Mouse (Mus musculus) CH12.LX (cell line): ENCODE measurements around the gene Rccd1. TPM values are rescaled to one million over a fixed set of nuclear protein-coding genes. Genes with fewer than 3 reads are reported as not detected.
A peak's percentile ranks its signal among the peaks of the same experiment; 100 is the strongest.

Experiments used
- DNase-seq: peaks from one replicate; pipeline ENCODE4 v3.0.0-alpha.2; 2013; ENCODE audit errors: extremely low read depth
- H3K27ac ChIP-seq: 2 replicates; pipeline ENCODE4 v1.5.1; 2012; ENCODE audit warnings: low read depth, mild to moderate bottlenecking, control low read depth, moderate library complexity; ENCODE audit not compliant: insufficient read depth
- H3K27me3 ChIP-seq: replicated peaks from 2 replicates; pipeline ENCODE3; 2012; ENCODE audit warnings: inconsistent platforms
- H3K36me3 ChIP-seq, 2 experiments: replicated peaks in 1 of 2; 2 replicates each; pipeline versions ENCODE3 to v1.6.1; 2012; ENCODE audit warnings: inconsistent platforms in 1 of 2, low read length in 1 of 2, mild to moderate bottlenecking in 1 of 2, mixed read lengths in 1 of 2, moderate library complexity in 1 of 2; ENCODE audit not compliant: control insufficient read depth in 1 of 2, insufficient read depth in 1 of 2
- H3K4me1 ChIP-seq, 2 experiments: 2 replicates each; pipeline ENCODE4 v1.6.1; 2012; ENCODE audit warnings: inconsistent platforms in 1 of 2, moderate library complexity in 1 of 2; ENCODE audit not compliant: insufficient read depth in 2 of 2, control insufficient read depth in 1 of 2
- H3K4me2 ChIP-seq: 2 replicates; pipeline ENCODE4 v1.6.1; 2012; ENCODE audit warnings: low read depth, mild to moderate bottlenecking, control low read depth; ENCODE audit not compliant: poor library complexity, insufficient read depth, severe bottlenecking
- H3K4me3 ChIP-seq, 3 experiments: fragments of 150-350 bp in 1 of 3; sonication (generic) in 1 of 3; replicated peaks in 1 of 3; 2 replicates each; pipeline versions ENCODE3 to v1.5.1; 2011 to 2012; ENCODE audit warnings: low read depth in 2 of 3, low read length in 2 of 3, mild to moderate bottlenecking in 2 of 3, moderate library complexity in 2 of 3, control low read depth in 1 of 3, improper control_type of control experiment in 1 of 3, inconsistent platforms in 1 of 3, mixed read lengths in 1 of 3; ENCODE audit not compliant: poor library complexity in 1 of 3
- H3K79me2 ChIP-seq: replicated peaks from 2 replicates; pipeline ENCODE4 v1.6.1; 2012; ENCODE audit warnings: mild to moderate bottlenecking, moderate library complexity; ENCODE audit not compliant: control insufficient read depth, poor library complexity, insufficient read depth, severe bottlenecking; ENCODE audit errors: extremely low read depth
- H3K9ac ChIP-seq: 2 replicates; pipeline ENCODE4 v1.6.1; 2012; ENCODE audit warnings: low read depth, mild to moderate bottlenecking, control low read depth, moderate library complexity; ENCODE audit not compliant: insufficient read depth
- H3K9me3 ChIP-seq: replicated peaks from 2 replicates; pipeline ENCODE3; 2012; ENCODE audit warnings: low read length, inconsistent platforms, mixed read lengths
- BHLHE40 ChIP-seq: IDR thresholded peaks from 2 replicates; pipeline ENCODE4 v1.6.1; 2011; ENCODE audit warnings: mild to moderate bottlenecking, low read depth, low read length, improper control_type of control experiment
- CHD1 ChIP-seq: IDR thresholded peaks from 2 replicates; pipeline ENCODE4 v1.6.1; 2012; ENCODE audit warnings: low read depth, low read length, improper control_type of control experiment, inconsistent platforms
- CHD2 ChIP-seq: IDR thresholded peaks from 2 replicates; pipeline ENCODE4 v1.6.1; 2011; ENCODE audit warnings: low read length, improper control_type of control experiment
- CTCF ChIP-seq, 2 experiments: IDR thresholded peaks in 1 of 2; conservative IDR thresholded peaks in 1 of 2; 2 replicates each; pipeline ENCODE4 v1.5.1; 2011 to 2012; ENCODE audit warnings: low read depth in 2 of 2, low read length in 2 of 2, improper control_type of control experiment in 1 of 2, inconsistent platforms in 1 of 2, mild to moderate bottlenecking in 1 of 2, moderate library complexity in 1 of 2
- E2F4 ChIP-seq: IDR thresholded peaks from 2 replicates; pipeline ENCODE4 v1.6.1; 2011; ENCODE audit warnings: low read depth, low read length, improper control_type of control experiment; ENCODE audit not compliant: insufficient replicate concordance
- ELF1 ChIP-seq: IDR thresholded peaks from 2 replicates; pipeline ENCODE4 v1.6.1; 2014; ENCODE audit warnings: low read depth, mild to moderate bottlenecking, inconsistent platforms, low read length, improper control_type of control experiment
- ETS1 ChIP-seq: conservative IDR thresholded peaks from 2 replicates; pipeline ENCODE4 v1.6.1; 2012; ENCODE audit warnings: low read depth, mild to moderate bottlenecking, inconsistent platforms, low read length, improper control_type of control experiment, moderate library complexity
- GABPA ChIP-seq: IDR thresholded peaks from 2 replicates; pipeline ENCODE4 v1.6.1; 2012; ENCODE audit warnings: low read depth, low read length, improper control_type of control experiment, inconsistent platforms; ENCODE audit not compliant: insufficient replicate concordance
- IRF4 ChIP-seq: IDR thresholded peaks from 2 replicates; pipeline ENCODE4 v1.6.1; 2014; ENCODE audit warnings: low read depth, mild to moderate bottlenecking, inconsistent platforms, low read length, improper control_type of control experiment
- JUND ChIP-seq: conservative IDR thresholded peaks from 2 replicates; pipeline ENCODE4 v1.6.1; 2011; ENCODE audit warnings: low read depth, low read length, improper control_type of control experiment
- KAT2A ChIP-seq: IDR thresholded peaks from 2 replicates; pipeline ENCODE4 v1.6.1; 2012; ENCODE audit warnings: low read length, improper control_type of control experiment, inconsistent platforms; ENCODE audit not compliant: insufficient replicate concordance
- MAX ChIP-seq: IDR thresholded peaks from 2 replicates; pipeline ENCODE4 v1.6.1; 2011; ENCODE audit warnings: low read length, improper control_type of control experiment
- MAZ ChIP-seq: IDR thresholded peaks from 2 replicates; pipeline ENCODE4 v1.6.1; 2012; ENCODE audit warnings: low read depth, mild to moderate bottlenecking, inconsistent platforms, low read length, improper control_type of control experiment, moderate library complexity
- MXI1 ChIP-seq: IDR thresholded peaks from 2 replicates; pipeline ENCODE4 v1.6.1; 2011; ENCODE audit warnings: mild to moderate bottlenecking, low read depth, low read length, improper control_type of control experiment
- MYC ChIP-seq: IDR thresholded peaks from 2 replicates; pipeline ENCODE4 v1.6.1; 2011; ENCODE audit warnings: low read depth, mild to moderate bottlenecking, improper control_type of control experiment, low read length
- NELFE ChIP-seq: IDR thresholded peaks from 2 replicates; pipeline ENCODE4 v1.6.1; 2011; ENCODE audit warnings: low read depth, low read length, improper control_type of control experiment
- NRF1 ChIP-seq: IDR thresholded peaks from 2 replicates; pipeline ENCODE4 v1.6.1; 2014; ENCODE audit warnings: low read depth, mild to moderate bottlenecking, inconsistent platforms, low read length, improper control_type of control experiment, moderate library complexity
- POLR2A ChIP-seq: IDR thresholded peaks from 2 replicates; pipeline ENCODE4 v1.6.1; 2011; ENCODE audit warnings: low read depth, mild to moderate bottlenecking, improper control_type of control experiment, low read length
- POLR2AphosphoS2 ChIP-seq: IDR thresholded peaks from 2 replicates; pipeline ENCODE4 v1.6.1; 2011; ENCODE audit warnings: low read depth, low read length, improper control_type of control experiment
- SIN3A ChIP-seq: IDR thresholded peaks from 2 replicates; pipeline ENCODE4 v1.6.1; 2012; ENCODE audit warnings: low read length, improper control_type of control experiment, inconsistent platforms
- TBP ChIP-seq: conservative IDR thresholded peaks from 2 replicates; pipeline ENCODE4 v1.6.1; 2011; ENCODE audit warnings: low read depth, low read length, improper control_type of control experiment
- TCF12 ChIP-seq: IDR thresholded peaks from 2 replicates; pipeline ENCODE4 v1.6.1; 2014; ENCODE audit warnings: low read depth, mild to moderate bottlenecking, inconsistent platforms, low read length, improper control_type of control experiment
- USF1 ChIP-seq: IDR thresholded peaks from 2 replicates; pipeline ENCODE4 v1.6.1; 2014; ENCODE audit warnings: low read depth, mild to moderate bottlenecking, inconsistent platforms, low read length, improper control_type of control experiment
- USF2 ChIP-seq: conservative IDR thresholded peaks from 2 replicates; pipeline ENCODE4 v1.6.1; 2011; ENCODE audit warnings: low read depth, low read length, improper control_type of control experiment
- ZKSCAN1 ChIP-seq: IDR thresholded peaks from 2 replicates; pipeline ENCODE4 v1.6.1; 2012; ENCODE audit warnings: low read depth, inconsistent platforms, low read length, improper control_type of control experiment, borderline replicate concordance
- ZMIZ1 ChIP-seq: IDR thresholded peaks from 2 replicates; pipeline ENCODE4 v1.6.1; 2012; ENCODE audit warnings: low read depth, mild to moderate bottlenecking, inconsistent platforms, low read length, improper control_type of control experiment
- ZNF384 ChIP-seq: IDR thresholded peaks from 2 replicates; pipeline ENCODE4 v1.6.1; 2012; ENCODE audit warnings: low read depth, low read length, improper control_type of control experiment, inconsistent platforms
- dilution Hi-C: fragments of 300-500 bp; cut with MboI; formaldehyde crosslinking; loops from 2 replicates; pipeline ENCODE4 v1.14.3; 2020; ENCODE audit warnings: low sequenced_read_pairs; ENCODE audit not compliant: extremely low pct_unique_long_range_greater_than_20kb, extremely low pct_ligation_motif_present
- in situ Hi-C: fragments of 300-500 bp; cut with MboI; formaldehyde crosslinking; loops from 3 replicates; pipeline ENCODE4 v1.14.3; 2019; ENCODE audit warnings: low sequenced_read_pairs, low pct_ligation_motif_present, low pct_unique_long_range_greater_than_20kb, mixed read lengths
- polyA plus RNA-seq: library from polyadenylated mRNA; unstranded; fragments of >175 nt; gene quantifications from 2 replicates; pipeline ENCODE4 v1.2.1, GENCODE M21; 2012; ENCODE audit warnings: low read depth; ENCODE audit not compliant: insufficient read length
- total RNA-seq, 2 experiments: library from RNA; depleted of rRNA; stranded (reverse); fragments of 300-350 nt in 1 of 2; fragments of >200 nt in 1 of 2; gene quantifications; 2 replicates each; pipeline ENCODE4 v1.2.3; 2012 to 2014

Rccd1 gene
- total and polyA plus RNA-seq, 3 experiments = 17.4 to 18.5 (median 18.3) TPM

- no peaks in the 10 kb centered on the region for H3K9me3 ChIP-seq
- H3K4me2 ChIP-seq = peak overlapping the region; percentile 78; the same call in 1 of the 2 replicates
- H3K36me3 ChIP-seq = peaks cover 25 to 35% of the 10 kb centered on the region in 2 experiments
- peak overlapping the region; percentile 49 for H3K27ac ChIP-seq
- dilution Hi-C loops (no loop called here), in situ Hi-C loops (loop anchor here (25.0 kb wide), 1 partner anchor 249 kb away; the partner anchor contains the start of gene Zfp710)
- H3K4me3 ChIP-seq = peak overlapping the region; percentile 80 to 99 (median 83)
- H3K4me1 ChIP-seq = peaks cover 3 to 23% of the 10 kb centered on the region in 2 experiments; a peak in 2 of 4 replicates
- DNase-seq = no peak
- peak overlapping the region; percentile 81 for H3K9ac ChIP-seq
- H3K27me3 ChIP-seq = no peaks in the 10 kb centered on the region
- peak; percentile 42; the same call in 1 of the 2 replicates for TF ChIP-seq SIN3A
- TF ChIP-seq CTCF (conservative IDR thresholded peaks at IDR 0.05 in 1 of 2, IDR thresholded peaks at IDR 0.05 in 1 of 2; ENCODE audit: low read depth in 2 of 2, low read length in 2 of 2) = no peak
- peak; percentile 45 for TF ChIP-seq MXI1
- TF ChIP-seq MAX = peak; percentile 45; the same call in 1 of the 2 replicates
- TF ChIP-seq ZKSCAN1 = no peak
- no peak; the same call in 1 of the 2 replicates for TF ChIP-seq MYC
- no peak for TF ChIP-seq NELFE
- no peak for TF ChIP-seq TCF12
- H3K79me2 ChIP-seq = peaks cover 23% of the 10 kb centered on the region
Measured at GRCm38 (mm10) chr7:80261372-80261990, 62.8 kb downstream of the Rccd1 start.

GRCm38 (mm10) chr7:80260625-80261371, 63.5 kb downstream of the Rccd1 start, which contains the start of gene Ngrn:
Gene Ngrn, plus strand, starts transcription at chr7:80261215.
- in situ Hi-C loops (loop anchor here (25.0 kb wide), 1 partner anchor 248 kb away; the partner anchor contains the start of gene Zfp710), dilution Hi-C loops (no loop called here)
- Histone ChIP-seq H3K4me3 (peak within 1 kb of the TSS; percentile 80 to 99 (median 83)), H3K4me1 (peaks cover 3 to 23% of the 10 kb centered on the region in 2 experiments; a peak in 2 of 4 replicates), H3K4me2 (peak within 1 kb of the TSS; percentile 78), H3K27ac (peak within 1 kb of the TSS; percentile 49), H3K27me3 (no peaks in the 10 kb centered on the region), H3K36me3 (peaks cover 20 to 28% of the 10 kb centered on the region in 2 experiments), H3K9ac (peak within 1 kb of the TSS; percentile 81), H3K79me2 (peaks cover 23% of the 10 kb centered on the region), H3K9me3 (no peaks in the 10 kb centered on the region)
- DNase-seq = peak; percentile 90
- TF ChIP-seq ZMIZ1 (peak; percentile 87), ELF1 (peak; percentile 97), JUND (no peak), E2F4 (no peak), MYC (peak; percentile 78; the same call in 1 of the 2 replicates), MAZ (peak; percentile 82), CHD1 (no peak), BHLHE40 (0 out of 2 replicates have a peak, but pooled peaks have one; percentile 14), TCF12 (peak; percentile 84), MAX (peak; percentile 73; the same call in 1 of the 2 replicates), CTCF (conservative IDR thresholded peaks at IDR 0.05 in 1 of 2, IDR thresholded peaks at IDR 0.05 in 1 of 2; ENCODE audit: low read depth in 2 of 2, low read length in 2 of 2) (no peak; a peak in 1 of 4 replicates), MXI1 (peak; percentile 89), IRF4 (peak; percentile 88), GABPA (no peak; the same call in 1 of the 2 replicates), USF1 (no peak), SIN3A (peak; percentile 92), ETS1 (no peak; the same call in 1 of the 2 replicates), NELFE (peak; percentile 97), ZKSCAN1 (no peak), POLR2A (peak; percentile 90), USF2 (no peak), TBP (peak; percentile 89), KAT2A (peak; percentile 89; the same call in 1 of the 2 replicates), NRF1 (peak; percentile 18; the same call in 1 of the 2 replicates), CHD2 (peak; percentile 72), POLR2AphosphoS2 (peak; percentile 95), ZNF384 (no peak)
